Mouse (Mus musculus): Measurements from ENCODE around the gene Pitpna. TPM values are rescaled to one million over a fixed set of nuclear protein-coding genes. Genes with fewer than 3 reads are reported as not detected.

The Pitpna gene
- total and polyA plus RNA-seq, 3 experiments, result 57.2 to 99.1 (median 96.6) TPM

DNA sequence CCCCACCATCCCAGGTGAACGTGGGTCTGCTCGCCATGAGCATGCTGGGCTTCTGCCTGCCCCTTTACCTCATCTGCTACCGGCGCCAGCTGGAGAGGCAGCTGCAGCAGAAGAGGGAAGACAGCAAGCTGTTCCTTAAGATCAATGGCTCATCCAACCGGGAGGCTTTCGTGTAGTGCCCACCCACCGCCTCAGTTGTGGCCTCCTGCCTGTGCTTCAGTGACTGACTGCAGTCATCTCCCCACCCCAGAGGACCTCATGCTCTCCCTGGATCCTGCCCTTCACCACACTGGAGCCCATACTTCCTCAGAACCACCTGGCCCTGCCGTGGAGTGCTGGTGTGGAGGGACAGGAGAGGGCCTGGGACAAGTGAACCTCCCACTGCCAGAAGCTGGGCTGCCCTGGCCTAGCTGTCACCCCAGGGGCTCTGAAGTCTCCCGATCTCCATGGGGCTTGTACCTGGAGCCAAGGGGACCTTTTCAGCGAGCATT, 15.6 kb upstream of the Pitpna start:
- Histone ChIP-seq H3K9ac (ENCODE audit: low read depth, low read length) (no peak overlapping the region), H3K27me3 (ENCODE audit: control insufficient read depth, insufficient read depth, low read length) (no peaks in the 10 kb centered on the region), H3K36me3 (ENCODE audit: control insufficient read depth, insufficient read depth, low read length) (no peaks in the 10 kb centered on the region), H3K4me1 (ENCODE audit: control insufficient read depth, insufficient read depth, low read length) (peaks cover 9% of the 10 kb centered on the region), H3K27ac (peak overlapping the region; percentile 33), H3K4me3 (no peak overlapping the region), H3K79me2 (replicated peaks; ENCODE audit: control insufficient read depth, insufficient read depth, low read length) (no peaks in the 10 kb centered on the region)
- TF ChIP-seq EP300 (IDR thresholded peaks at IDR 0.05; ENCODE audit: insufficient read depth, low read depth, low read length), result no peak
- no peak for TF ChIP-seq CTCF (IDR thresholded peaks at IDR 0.05)
- TF ChIP-seq POLR2A (IDR thresholded peaks at IDR 0.05; ENCODE audit: insufficient read depth, low read depth, low read length), result no peak
- peak; percentile 33 to 45 for DNase-seq
- 60% methylated on average over 10 of the region's 10 CpGs for WGBS
- intact Hi-C loops (cut with DNase I), result loop anchor here (5.0 kb wide), 3 partner anchors 110 to 390 kb away; partner anchors contain the start of gene Tlcd2

DNA sequence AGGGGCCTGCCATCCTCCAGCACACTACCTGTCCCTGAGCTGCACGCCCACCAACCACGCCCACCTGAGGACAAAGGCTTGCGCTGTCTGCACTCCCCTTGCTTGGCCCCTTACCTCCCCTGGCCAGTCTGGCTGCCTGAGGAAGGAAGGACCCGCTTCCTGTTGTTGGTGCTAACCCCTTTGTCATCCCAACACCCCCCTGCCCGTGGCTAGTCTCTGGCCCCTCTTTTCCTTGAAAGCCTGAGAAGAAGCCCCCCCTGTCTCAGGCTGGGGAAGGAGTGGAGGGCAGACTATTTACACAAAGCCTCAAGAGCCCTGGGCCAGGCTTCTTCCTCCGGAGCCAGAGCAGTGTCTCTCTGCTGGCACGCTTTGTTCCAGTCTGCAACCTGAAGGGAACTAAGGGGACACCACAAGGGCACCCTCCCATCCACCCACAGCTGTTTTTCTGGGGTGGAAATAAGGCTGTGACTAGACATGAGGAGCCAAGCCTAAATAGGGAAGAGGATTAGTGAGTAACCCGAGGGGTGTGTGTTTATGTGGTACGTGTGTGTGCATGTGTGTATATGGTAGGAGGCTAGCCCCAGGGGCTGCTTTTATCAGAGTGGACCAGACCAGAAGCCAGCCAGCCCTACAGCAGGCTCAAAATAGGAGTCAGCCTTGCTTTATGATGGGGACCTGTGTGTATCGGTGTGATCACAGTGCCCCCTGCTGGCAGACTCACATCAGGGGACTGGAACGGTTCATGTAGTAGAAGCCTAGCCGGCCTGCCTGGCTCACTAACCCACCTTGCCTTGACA, 14.8 kb upstream of the Pitpna start:
- Histone ChIP-seq H3K79me2 (replicated peaks; ENCODE audit: control insufficient read depth, insufficient read depth, low read length) (no peaks in the 10 kb centered on the region), H3K36me3 (ENCODE audit: control insufficient read depth, insufficient read depth, low read length) (no peaks in the 10 kb centered on the region), H3K27ac (peak overlapping the region; percentile 33), H3K4me1 (ENCODE audit: control insufficient read depth, insufficient read depth, low read length) (peaks cover 9% of the 10 kb centered on the region), H3K9ac (ENCODE audit: low read depth, low read length) (0 out of 2 replicates have a peak overlapping the region, but pooled peaks have one; percentile 14), H3K4me3 (no peak overlapping the region), H3K27me3 (ENCODE audit: control insufficient read depth, insufficient read depth, low read length) (no peaks in the 10 kb centered on the region)
- peak; percentile 91 to 92 for DNase-seq
- WGBS, result 19% methylated on average over 12 of the region's 12 CpGs
- intact Hi-C loops (cut with DNase I), result loop anchor here (1.0 to 5.0 kb wide), 4 partner anchors 43 to 391 kb away; partner anchors contain the start of gene Tlcd2
- TF ChIP-seq POLR2A (IDR thresholded peaks at IDR 0.05; ENCODE audit: insufficient read depth, low read depth, low read length) (peak; percentile 34; the same call in 1 of the 2 replicates), CTCF (IDR thresholded peaks at IDR 0.05) (no peak; the same call in 1 of the 2 replicates), EP300 (IDR thresholded peaks at IDR 0.05; ENCODE audit: insufficient read depth, low read depth, low read length) (peak; percentile 98)

DNA sequence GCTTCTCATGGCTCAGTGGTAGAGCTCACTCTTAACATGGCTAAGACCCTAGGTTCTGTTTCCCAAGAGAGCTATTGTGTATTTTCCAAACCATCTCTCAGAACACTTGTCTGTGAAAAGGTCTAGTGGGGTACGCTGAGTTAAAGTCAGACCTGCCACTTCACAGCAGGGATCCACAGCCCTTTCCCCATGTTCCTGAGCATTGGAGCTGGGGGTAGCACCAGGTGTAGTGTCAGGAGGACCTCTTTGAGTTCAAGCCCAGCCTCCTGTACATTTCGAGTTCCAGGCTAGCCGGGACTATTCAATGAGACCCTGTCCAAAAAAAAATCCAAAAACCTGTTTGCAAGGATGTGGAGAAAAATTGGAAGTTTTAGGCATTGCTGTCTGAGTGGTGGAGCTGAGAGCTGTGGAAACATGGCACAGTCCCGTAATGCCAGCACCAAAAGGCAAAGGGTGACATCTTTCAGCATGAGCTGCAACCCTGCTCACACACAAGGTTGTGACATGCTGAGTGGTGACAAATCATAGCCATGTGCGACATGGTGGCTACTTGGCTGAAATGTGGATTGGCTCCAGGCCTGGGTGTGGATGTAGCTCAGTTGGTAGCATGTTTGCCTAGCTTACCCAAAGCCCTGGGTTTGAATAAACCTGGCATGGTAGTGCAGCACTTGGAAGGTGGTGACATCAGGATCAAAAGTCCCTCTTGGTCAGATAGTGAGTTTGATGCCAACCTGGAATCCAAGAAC, 13.3 kb upstream of the Pitpna start:
- intact Hi-C loops (cut with DNase I), result loop anchor here (5.0 kb wide), 3 partner anchors 112 to 392 kb away; partner anchors contain the start of gene Tlcd2
- H3K27me3 ChIP-seq (ENCODE audit: control insufficient read depth, insufficient read depth, low read length), result no peaks in the 10 kb centered on the region
- H3K36me3 ChIP-seq (ENCODE audit: control insufficient read depth, insufficient read depth, low read length), result no peaks in the 10 kb centered on the region
- DNase-seq, result no peak
- WGBS, result 83% methylated on average over 5 of the region's 5 CpGs
- TF ChIP-seq EP300 (IDR thresholded peaks at IDR 0.05; ENCODE audit: insufficient read depth, low read depth, low read length) (no peak), POLR2A (IDR thresholded peaks at IDR 0.05; ENCODE audit: insufficient read depth, low read depth, low read length) (no peak), CTCF (IDR thresholded peaks at IDR 0.05) (no peak)
- no peak overlapping the region for H3K9ac ChIP-seq (ENCODE audit: low read depth, low read length)
- peaks cover 9% of the 10 kb centered on the region for H3K4me1 ChIP-seq (ENCODE audit: control insufficient read depth, insufficient read depth, low read length)
- no peaks in the 10 kb centered on the region for H3K79me2 ChIP-seq (replicated peaks; ENCODE audit: control insufficient read depth, insufficient read depth, low read length)
- no peak overlapping the region for H3K4me3 ChIP-seq
- H3K27ac ChIP-seq, result no peak overlapping the region

DNA sequence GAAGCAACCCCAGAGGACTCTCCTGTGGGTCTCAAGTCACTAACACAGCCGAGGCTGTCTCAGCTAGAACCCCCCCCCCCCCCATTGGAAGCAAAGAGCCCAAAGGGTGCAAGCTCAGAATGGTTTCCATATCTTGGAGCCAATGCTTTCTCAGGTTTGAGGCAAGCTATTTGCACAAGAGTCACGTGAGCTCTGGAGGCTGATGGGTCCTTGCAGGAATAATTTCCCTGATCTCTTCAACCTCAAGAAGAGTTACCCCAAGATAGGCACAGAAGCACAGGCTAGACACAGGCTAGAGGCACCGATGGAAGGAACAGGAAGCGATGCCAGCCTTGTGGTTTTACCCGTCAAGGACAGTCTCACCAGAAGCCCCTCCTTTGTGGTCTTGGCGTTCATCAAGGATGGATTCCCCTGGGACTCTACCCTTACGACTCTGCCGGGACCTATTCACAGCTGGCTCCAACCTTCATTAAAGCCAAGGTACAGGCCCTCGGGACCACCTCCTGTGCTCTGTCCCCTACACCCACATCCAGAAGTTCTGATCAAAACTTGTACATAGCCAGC, 12.3 kb upstream of the Pitpna start:
- intact Hi-C loops (cut with DNase I), result no loop called here
- no peaks in the 10 kb centered on the region for H3K27me3 ChIP-seq (ENCODE audit: control insufficient read depth, insufficient read depth, low read length)
- no peak for DNase-seq
- no peak overlapping the region for H3K9ac ChIP-seq (ENCODE audit: low read depth, low read length)
- TF ChIP-seq POLR2A (IDR thresholded peaks at IDR 0.05; ENCODE audit: insufficient read depth, low read depth, low read length) (no peak), EP300 (IDR thresholded peaks at IDR 0.05; ENCODE audit: insufficient read depth, low read depth, low read length) (no peak), CTCF (IDR thresholded peaks at IDR 0.05) (no peak)
- WGBS, result 66% methylated on average over 9 of the region's 9 CpGs
- peaks cover 9% of the 10 kb centered on the region for H3K4me1 ChIP-seq (ENCODE audit: control insufficient read depth, insufficient read depth, low read length)
- H3K79me2 ChIP-seq (replicated peaks; ENCODE audit: control insufficient read depth, insufficient read depth, low read length), result no peaks in the 10 kb centered on the region
- H3K27ac ChIP-seq, result no peak overlapping the region
- H3K4me3 ChIP-seq, result no peak overlapping the region
- H3K36me3 ChIP-seq (ENCODE audit: control insufficient read depth, insufficient read depth, low read length), result no peaks in the 10 kb centered on the region

DNA sequence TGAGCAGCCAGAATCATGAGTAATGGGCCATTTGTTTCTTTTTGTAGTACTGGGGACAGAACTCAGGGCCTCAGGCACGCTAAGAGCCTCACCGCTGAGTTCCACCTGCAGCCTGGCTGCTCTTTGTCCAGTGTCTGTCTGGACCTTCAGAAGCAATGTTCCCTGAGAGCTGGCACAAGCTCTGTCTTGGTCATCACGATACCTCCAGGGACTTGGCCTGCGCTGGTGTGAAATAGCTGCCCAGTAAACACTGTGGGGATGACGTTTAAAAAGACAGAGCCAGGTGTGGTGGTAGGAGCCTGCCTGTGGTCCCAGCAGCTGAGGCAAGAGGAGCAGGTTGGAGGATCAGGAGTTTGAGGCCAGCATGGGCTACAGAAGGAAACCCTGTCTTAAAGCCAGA, 9.3 kb upstream of the Pitpna start:
- no peaks in the 10 kb centered on the region for H3K27me3 ChIP-seq (ENCODE audit: control insufficient read depth, insufficient read depth, low read length)
- no peaks in the 10 kb centered on the region for H3K36me3 ChIP-seq (ENCODE audit: control insufficient read depth, insufficient read depth, low read length)
- H3K4me1 ChIP-seq (ENCODE audit: control insufficient read depth, insufficient read depth, low read length), result no peaks in the 10 kb centered on the region
- intact Hi-C loops (cut with DNase I), result no loop called here
- no peak for DNase-seq
- TF ChIP-seq CTCF (IDR thresholded peaks at IDR 0.05) (no peak), EP300 (IDR thresholded peaks at IDR 0.05; ENCODE audit: insufficient read depth, low read depth, low read length) (no peak), POLR2A (IDR thresholded peaks at IDR 0.05; ENCODE audit: insufficient read depth, low read depth, low read length) (no peak)
- H3K79me2 ChIP-seq (replicated peaks; ENCODE audit: control insufficient read depth, insufficient read depth, low read length), result no peaks in the 10 kb centered on the region
- no peak overlapping the region for H3K4me3 ChIP-seq
- no peak overlapping the region for H3K9ac ChIP-seq (ENCODE audit: low read depth, low read length)
- H3K27ac ChIP-seq, result no peak overlapping the region
- 81% methylated on average over 5 of the region's 5 CpGs for WGBS

All from heart, adult 2 months (tissue).